Mouse (Mus musculus): ENCODE data around the gene Tcte3. TPM values are rescaled to one million over a fixed set of nuclear protein-coding genes. Genes with fewer than 3 reads are reported as not detected.
"Not testable (repeated sequence)": the region's sequence is repeated elsewhere in the genome, so short reads cannot be mapped to it uniquely, and the experiment has no call there.

The Tcte3 gene
- polyA plus RNA-seq, 1 experiment from 2014 or later = 0.45 TPM

GRCm38 (mm10) chr17:15059646-15060045 is 18.4 kb upstream of the Tcte3 start:
- Histone ChIP-seq H3K36me3 (ENCODE audit: control insufficient read depth, insufficient read depth, low read length) (peaks cover 37% of the 10 kb centered on the region), H3K9ac (ENCODE audit: low read length) (no peak overlapping the region), H3K4me1 (ENCODE audit: control insufficient read depth in 2 of 2, insufficient read depth in 2 of 2, low read length in 2 of 2) (peaks cover 18 to 26% of the 10 kb centered on the region in 2 experiments), H3K27me3 (ENCODE audit: control insufficient read depth, insufficient read depth, low read length) (peaks cover 38% of the 10 kb centered on the region), H3K9me3 (ENCODE audit: control insufficient read depth, low read length) (no peaks in the 10 kb centered on the region), H3K27ac (replicated peaks in 1 of 2; ENCODE audit: control insufficient read depth in 1 of 2, insufficient read depth in 1 of 2, low read depth in 2 of 2, low read length in 2 of 2) (no peak overlapping the region), H3K4me2 (ENCODE audit: low read length) (no peak overlapping the region), H3K4me3 (ENCODE audit: control insufficient read depth in 1 of 2, insufficient read depth in 1 of 2, low read depth in 1 of 2, low read length in 2 of 2) (no peak overlapping the region)
- WGBS = 93% methylated on average over 14 of the region's 14 CpGs
- no peak for ATAC-seq (ENCODE audit: insufficient number of reproducible peaks, insufficient read depth, low FRiP score, low read depth)

DNA sequence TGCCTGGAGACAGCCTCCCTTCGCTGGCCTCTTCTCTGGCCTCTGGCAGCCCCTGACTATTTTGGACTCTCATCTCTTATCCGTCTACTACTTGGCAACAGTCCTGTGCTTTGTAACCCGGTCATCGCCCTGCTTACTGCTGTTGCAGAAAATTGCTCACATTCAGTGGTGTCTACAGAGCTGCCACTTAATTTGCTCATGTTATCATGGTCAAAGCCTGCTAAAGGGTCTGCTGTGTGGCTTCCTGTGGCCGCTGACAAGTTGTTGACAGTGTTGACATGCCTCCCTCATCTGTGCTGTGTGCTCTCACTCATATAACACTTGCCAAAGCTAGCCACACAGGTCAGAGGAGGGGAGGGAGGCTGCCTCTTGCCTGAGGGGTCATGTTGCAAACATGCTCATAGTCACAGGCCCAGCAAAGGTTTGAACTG is 16.9 kb upstream of the Tcte3 start:
- peak overlapping the region; percentile 65 to 77 for H3K27ac ChIP-seq (replicated peaks in 1 of 2; ENCODE audit: control insufficient read depth in 1 of 2, insufficient read depth in 1 of 2, low read depth in 2 of 2, low read length in 2 of 2)
- no peak overlapping the region for H3K4me3 ChIP-seq (ENCODE audit: control insufficient read depth in 1 of 2, insufficient read depth in 1 of 2, low read depth in 1 of 2, low read length in 2 of 2)
- 15% methylated on average over 5 of the region's 5 CpGs for WGBS
- H3K36me3 ChIP-seq (ENCODE audit: control insufficient read depth, insufficient read depth, low read length) = peaks cover 30% of the 10 kb centered on the region
- no peaks in the 10 kb centered on the region for H3K9me3 ChIP-seq (ENCODE audit: control insufficient read depth, low read length)
- ATAC-seq (ENCODE audit: insufficient number of reproducible peaks, insufficient read depth, low FRiP score, low read depth) = peak; percentile 95
- no peak overlapping the region for H3K9ac ChIP-seq (ENCODE audit: low read length)
- H3K4me1 ChIP-seq (ENCODE audit: control insufficient read depth in 2 of 2, insufficient read depth in 2 of 2, low read length in 2 of 2) = peaks cover 18 to 26% of the 10 kb centered on the region in 2 experiments
- peak overlapping the region; percentile 26; the same call in 1 of the 2 replicates for H3K4me2 ChIP-seq (ENCODE audit: low read length)
- peaks cover 24% of the 10 kb centered on the region for H3K27me3 ChIP-seq (ENCODE audit: control insufficient read depth, insufficient read depth, low read length)

- no peak overlapping the region for H3K9ac ChIP-seq (ENCODE audit: low read length)
- no peak overlapping the region for H3K27ac ChIP-seq (replicated peaks in 1 of 2; ENCODE audit: control insufficient read depth in 1 of 2, insufficient read depth in 1 of 2, low read depth in 2 of 2, low read length in 2 of 2)
- H3K36me3 ChIP-seq (ENCODE audit: control insufficient read depth, insufficient read depth, low read length) = peaks cover 20% of the 10 kb centered on the region
- no peak for ATAC-seq (ENCODE audit: insufficient number of reproducible peaks, insufficient read depth, low FRiP score, low read depth)
- H3K4me1 ChIP-seq (ENCODE audit: control insufficient read depth in 2 of 2, insufficient read depth in 2 of 2, low read length in 2 of 2) = peaks cover 18 to 26% of the 10 kb centered on the region in 2 experiments
- peaks cover 8% of the 10 kb centered on the region for H3K27me3 ChIP-seq (ENCODE audit: control insufficient read depth, insufficient read depth, low read length)
- no peaks in the 10 kb centered on the region for H3K9me3 ChIP-seq (ENCODE audit: control insufficient read depth, low read length)
- H3K4me2 ChIP-seq (ENCODE audit: low read length) = no peak overlapping the region
- 54% methylated on average over 4 of the region's 4 CpGs for WGBS
- H3K4me3 ChIP-seq (ENCODE audit: control insufficient read depth in 1 of 2, insufficient read depth in 1 of 2, low read depth in 1 of 2, low read length in 2 of 2) = no peak overlapping the region
Measured at GRCm38 (mm10) chr17:15055925-15056324, 14.6 kb upstream of the Tcte3 start.

GRCm38 (mm10) chr17:15053829-15054200 is 12.5 kb upstream of the Tcte3 start:
- not testable (repeated sequence) for H3K27me3 ChIP-seq (ENCODE audit: control insufficient read depth, insufficient read depth, low read length); ATAC-seq (ENCODE audit: insufficient number of reproducible peaks, insufficient read depth, low FRiP score, low read depth); H3K9me3 ChIP-seq (ENCODE audit: control insufficient read depth, low read length); H3K4me2 ChIP-seq (ENCODE audit: low read length); H3K27ac ChIP-seq (replicated peaks in 1 of 2; ENCODE audit: control insufficient read depth in 1 of 2, insufficient read depth in 1 of 2, low read depth in 2 of 2, low read length in 2 of 2); H3K4me3 ChIP-seq (ENCODE audit: control insufficient read depth in 1 of 2, insufficient read depth in 1 of 2, low read depth in 1 of 2, low read length in 2 of 2); H3K9ac ChIP-seq (ENCODE audit: low read length)
- 85% methylated on average over 11 of the region's 13 CpGs for WGBS
- H3K4me1 ChIP-seq (ENCODE audit: control insufficient read depth in 2 of 2, insufficient read depth in 2 of 2, low read length in 2 of 2) = peaks cover 12 to 17% of the 10 kb centered on the region in 2 experiments
- 0 out of 2 replicates have a peak, but pooled peaks cover 10% of the 10 kb centered on the region for H3K36me3 ChIP-seq (ENCODE audit: control insufficient read depth, insufficient read depth, low read length)

GRCm38 (mm10) chr17:15053183-15053828 is 12.0 kb upstream of the Tcte3 start:
- Histone ChIP-seq H3K4me1 (ENCODE audit: control insufficient read depth in 2 of 2, insufficient read depth in 2 of 2, low read length in 2 of 2) (peaks cover 7 to 12% of the 10 kb centered on the region in 2 experiments), H3K36me3 (ENCODE audit: control insufficient read depth, insufficient read depth, low read length) (0 out of 2 replicates have a peak, but pooled peaks cover 10% of the 10 kb centered on the region)
- 88% methylated on average over 5 of the region's 8 CpGs for WGBS
- not testable (repeated sequence) for H3K4me3 ChIP-seq (ENCODE audit: control insufficient read depth in 1 of 2, insufficient read depth in 1 of 2, low read depth in 1 of 2, low read length in 2 of 2); H3K9ac ChIP-seq (ENCODE audit: low read length); H3K4me2 ChIP-seq (ENCODE audit: low read length); H3K27ac ChIP-seq (replicated peaks in 1 of 2; ENCODE audit: control insufficient read depth in 1 of 2, insufficient read depth in 1 of 2, low read depth in 2 of 2, low read length in 2 of 2); ATAC-seq (ENCODE audit: insufficient number of reproducible peaks, insufficient read depth, low FRiP score, low read depth); H3K9me3 ChIP-seq (ENCODE audit: control insufficient read depth, low read length); H3K27me3 ChIP-seq (ENCODE audit: control insufficient read depth, insufficient read depth, low read length)

DNA sequence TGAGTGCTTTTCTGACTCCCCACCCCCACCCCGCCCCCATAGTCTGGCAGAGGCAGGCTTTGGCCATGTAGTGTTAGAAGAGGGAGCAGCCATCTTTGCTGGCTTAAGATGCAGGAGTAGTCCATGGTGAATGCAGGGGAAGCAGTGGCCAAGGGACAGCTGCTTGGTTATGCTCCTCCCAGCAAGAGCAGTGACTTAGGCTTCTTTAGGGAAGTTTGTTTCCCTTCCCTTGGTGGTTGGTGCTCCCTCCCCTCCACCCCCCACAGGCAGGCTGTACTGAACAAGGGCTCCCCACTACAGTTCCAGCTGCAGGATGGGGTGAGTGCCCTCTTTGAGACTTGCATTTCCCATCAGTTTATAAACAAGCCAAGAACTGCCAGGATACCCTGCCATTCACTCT is 11.5 kb upstream of the Tcte3 start:
- 0 out of 2 replicates have a peak, but pooled peaks cover 10% of the 10 kb centered on the region for H3K36me3 ChIP-seq (ENCODE audit: control insufficient read depth, insufficient read depth, low read length)
- not testable (repeated sequence) for H3K4me2 ChIP-seq (ENCODE audit: low read length); H3K27me3 ChIP-seq (ENCODE audit: control insufficient read depth, insufficient read depth, low read length); H3K27ac ChIP-seq (replicated peaks in 1 of 2; ENCODE audit: control insufficient read depth in 1 of 2, insufficient read depth in 1 of 2, low read depth in 2 of 2, low read length in 2 of 2); H3K9ac ChIP-seq (ENCODE audit: low read length); H3K4me3 ChIP-seq (ENCODE audit: control insufficient read depth in 1 of 2, insufficient read depth in 1 of 2, low read depth in 1 of 2, low read length in 2 of 2); ATAC-seq (ENCODE audit: insufficient number of reproducible peaks, insufficient read depth, low FRiP score, low read depth); H3K9me3 ChIP-seq (ENCODE audit: control insufficient read depth, low read length)
- 67% methylated on average over 1 of the region's 1 CpGs for WGBS
- H3K4me1 ChIP-seq (ENCODE audit: control insufficient read depth in 2 of 2, insufficient read depth in 2 of 2, low read length in 2 of 2) = peaks cover 5 to 10% of the 10 kb centered on the region in 2 experiments

GRCm38 (mm10) chr17:15050338-15050737 is 9.1 kb upstream of the Tcte3 start:
- not testable (repeated sequence) for H3K36me3 ChIP-seq (ENCODE audit: control insufficient read depth, insufficient read depth, low read length); H3K4me3 ChIP-seq (ENCODE audit: control insufficient read depth in 1 of 2, insufficient read depth in 1 of 2, low read depth in 1 of 2, low read length in 2 of 2); H3K9me3 ChIP-seq (ENCODE audit: control insufficient read depth, low read length); H3K4me2 ChIP-seq (ENCODE audit: low read length); H3K9ac ChIP-seq (ENCODE audit: low read length); H3K4me1 ChIP-seq (ENCODE audit: control insufficient read depth in 2 of 2, insufficient read depth in 2 of 2, low read length in 2 of 2); H3K27me3 ChIP-seq (ENCODE audit: control insufficient read depth, insufficient read depth, low read length); H3K27ac ChIP-seq (replicated peaks in 1 of 2; ENCODE audit: control insufficient read depth in 1 of 2, insufficient read depth in 1 of 2, low read depth in 2 of 2, low read length in 2 of 2); ATAC-seq (ENCODE audit: insufficient number of reproducible peaks, insufficient read depth, low FRiP score, low read depth)
- WGBS = no CpG with 5 or more reads among the region's 1 CpGs

DNA sequence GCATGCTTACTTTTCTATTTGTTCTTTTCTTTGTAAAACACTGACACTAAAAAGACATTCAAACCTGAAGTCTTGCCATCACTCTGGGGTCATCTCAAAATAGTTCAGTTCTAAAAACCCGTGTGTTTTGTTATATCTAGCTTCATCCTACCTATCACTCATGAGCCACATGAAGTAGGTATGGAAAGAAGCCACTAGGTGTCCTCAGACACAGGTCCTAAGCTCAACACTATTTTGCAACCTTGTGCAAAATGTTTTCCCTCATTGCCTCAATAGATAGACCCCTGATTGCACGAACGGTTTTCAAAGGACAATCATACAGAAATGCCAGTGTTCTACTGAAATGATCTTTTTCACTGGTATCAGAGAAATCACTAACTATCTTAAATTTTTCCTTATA is 833 bp downstream of the Tcte3 start:
- not testable (repeated sequence) for H3K9ac ChIP-seq (ENCODE audit: low read length); H3K4me3 ChIP-seq (ENCODE audit: control insufficient read depth in 1 of 2, insufficient read depth in 1 of 2, low read depth in 1 of 2, low read length in 2 of 2); H3K4me1 ChIP-seq (ENCODE audit: control insufficient read depth in 2 of 2, insufficient read depth in 2 of 2, low read length in 2 of 2); H3K36me3 ChIP-seq (ENCODE audit: control insufficient read depth, insufficient read depth, low read length); H3K27ac ChIP-seq (replicated peaks in 1 of 2; ENCODE audit: control insufficient read depth in 1 of 2, insufficient read depth in 1 of 2, low read depth in 2 of 2, low read length in 2 of 2); H3K4me2 ChIP-seq (ENCODE audit: low read length); ATAC-seq (ENCODE audit: insufficient number of reproducible peaks, insufficient read depth, low FRiP score, low read depth); H3K9me3 ChIP-seq (ENCODE audit: control insufficient read depth, low read length); H3K27me3 ChIP-seq (ENCODE audit: control insufficient read depth, insufficient read depth, low read length)
- no CpG with 5 or more reads among the region's 3 CpGs for WGBS

Data from heart, embryonic 14.5 days (tissue).